23 mouse cellular contexts compared by ENCODE assay signal in the genomic region with DNA sequence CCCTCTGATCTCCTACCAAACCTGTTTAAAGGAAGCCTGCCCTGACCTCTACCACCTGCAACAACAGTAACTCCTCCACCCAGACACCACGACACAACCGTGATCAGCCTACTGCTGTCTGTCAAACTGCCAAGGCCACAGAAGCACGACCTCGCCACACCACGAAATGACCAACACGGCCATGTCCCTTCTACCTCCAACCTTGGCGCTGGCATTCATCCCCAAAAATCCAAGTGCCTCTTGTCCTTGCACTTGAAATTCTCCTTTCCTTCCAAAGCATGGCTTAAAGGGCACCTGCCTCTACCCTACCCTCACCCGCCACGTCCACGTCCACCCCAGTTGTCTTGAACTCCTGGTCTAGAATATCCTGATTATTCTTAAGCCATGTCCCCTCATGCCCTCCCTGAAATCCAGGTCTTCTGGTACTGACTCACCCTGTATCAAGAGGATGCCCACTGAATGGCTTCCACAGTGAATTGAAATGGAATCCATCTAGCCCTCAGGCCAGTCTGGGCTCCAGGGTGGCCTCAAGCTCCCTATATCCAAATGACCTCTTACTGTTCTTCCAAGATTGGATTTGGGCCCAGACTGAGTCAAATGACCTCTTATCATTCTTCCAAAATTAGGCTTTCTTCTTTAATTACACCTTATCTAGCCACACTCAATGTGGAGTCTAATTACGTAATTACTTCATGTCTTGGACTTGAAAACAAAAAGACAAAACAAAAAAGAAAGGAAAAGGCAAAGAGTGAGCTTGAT. TPM values are rescaled to one million over a fixed set of nuclear protein-coding genes. Genes with fewer than 3 reads are reported as not detected.
DNase-seq lines count a peak whose midpoint lies in the region; ATAC-seq and TF ChIP-seq lines count a peak whose summit lies in the region.
"Had no signal": no experiment of that assay in that cellular context is flagged by ENCODE, and none has a peak within 500 bp of the region (broad histone marks: within the 10 kb centered on the region; RNA-seq: fewer than 3 reads in every experiment).

No protein-coding gene starts in this region.

- no peaks in the 10 kb centered on the region for H3K9me3 ChIP-seq in heart, embryonic 11.5 days (replicated peaks; ENCODE audit: control insufficient read depth, low read length)
- H3K9me3 ChIP-seq: forebrain, embryonic 13.5 days; limb, embryonic 10.5 days; liver, embryonic 15.5 days; midbrain, embryonic 15.5 days; neural tube, embryonic 13.5 days had no signal

- WGBS in heart, embryonic 11.5 days (ENCODE audit: insufficient replicate concordance), result 91% methylated on average over 11 of the region's 11 CpGs
- WGBS in lung, adult 2 months, result 74% methylated on average over 11 of the region's 11 CpGs

- H3K4me3 ChIP-seq in heart, embryonic 11.5 days (ENCODE audit: low read depth, low read length), result no peak overlapping the region
- H3K4me3 ChIP-seq in lung, adult 2 months (replicated peaks; ENCODE audit: extremely low read depth, low read depth, low read length), result no peak overlapping the region
- no peak overlapping the region for H3K4me3 ChIP-seq in brown adipose tissue, adult 24 weeks (ENCODE audit: insufficient read depth, low read depth, low read length)
- H3K4me3 ChIP-seq: forebrain, embryonic 13.5 days; limb, embryonic 10.5 days; liver, embryonic 15.5 days; midbrain, embryonic 15.5 days; myocyte; neural tube, embryonic 13.5 days had no signal

- ATAC-seq in heart, embryonic 11.5 days (replicated peaks; ENCODE audit: insufficient number of reproducible peaks, low FRiP score, low TSS enrichment), result no peak
- ATAC-seq in cerebellum, adult (ENCODE audit: insufficient number of reproducible peaks, low FRiP score, low TSS enrichment), result no peak
- ATAC-seq: forebrain, embryonic 13.5 days; inflammation-experienced regulatory T-cells, adult 6 months; midbrain, embryonic 15.5 days had no signal

- peak; percentile 56 for DNase-seq in heart, adult 8-10 months (ENCODE audit: low spot score)
- DNase-seq in lung, adult 2 months, result peak; percentile 47
- no peak for DNase-seq in lung, postnatal 14 days
- no peak for DNase-seq in right cerebral cortex, postnatal 10 days (ENCODE audit: low spot score in 2 of 2)
- DNase-seq: cerebellum, adult 9-10 months; gastrocnemius, postnatal 36 days; kidney, adult 2 months; kidney, postnatal 10 days; liver; retina, postnatal 1 day; thymus, postnatal 25 days had no signal

- H3K9ac ChIP-seq in heart, embryonic 11.5 days (ENCODE audit: low read depth, low read length), result no peak overlapping the region
- H3K9ac ChIP-seq: forebrain, embryonic 13.5 days; hindbrain, embryonic 14.5 days; liver, embryonic 15.5 days; midbrain, embryonic 15.5 days; neural tube, embryonic 13.5 days had no signal

- no peaks in the 10 kb centered on the region for H3K36me3 ChIP-seq in heart, embryonic 11.5 days (ENCODE audit: control insufficient read depth, insufficient read depth, low read length)
- H3K36me3 ChIP-seq: limb, embryonic 10.5 days; liver, embryonic 15.5 days; midbrain, embryonic 15.5 days had no signal

- peaks cover 43% of the 10 kb centered on the region for H3K4me1 ChIP-seq in heart, embryonic 11.5 days (ENCODE audit: control insufficient read depth, insufficient read depth, low read length)
- peaks cover 26% of the 10 kb centered on the region for H3K4me1 ChIP-seq in lung, adult 2 months (ENCODE audit: control insufficient read depth, insufficient read depth, low read length)
- H3K4me1 ChIP-seq in brown adipose tissue, adult 24 weeks (ENCODE audit: control insufficient read depth, insufficient read depth, insufficient read length, low read length), result peaks cover 67% of the 10 kb centered on the region

- no peak overlapping the region for H3K27ac ChIP-seq in heart, embryonic 11.5 days (ENCODE audit: low read depth, low read length)
- peak overlapping the region; percentile 75 for H3K27ac ChIP-seq in brown adipose tissue, adult 24 weeks (replicated peaks; ENCODE audit: low read depth, low read length)
- H3K27ac ChIP-seq: forebrain, embryonic 13.5 days; hindbrain, embryonic 14.5 days; liver, embryonic 15.5 days; macrophage; midbrain, embryonic 15.5 days; neural tube, embryonic 13.5 days had no signal

- TF ChIP-seq CTCF in lung, adult 2 months (IDR thresholded peaks at IDR 0.05; ENCODE audit: insufficient read depth, low read length), result no peak

- no peak for TF ChIP-seq POLR2A in lung, adult 2 months (IDR thresholded peaks at IDR 0.05; ENCODE audit: borderline replicate concordance, extremely low read depth, low read depth, low read length)

- no peaks in the 10 kb centered on the region for H3K27me3 ChIP-seq in heart, embryonic 11.5 days (ENCODE audit: control insufficient read depth, insufficient read depth, low read length)
- H3K27me3 ChIP-seq: forebrain, embryonic 13.5 days; liver, embryonic 15.5 days; midbrain, embryonic 15.5 days; neural tube, embryonic 13.5 days had no signal

- H3K4me2 ChIP-seq in heart, embryonic 11.5 days, result no peak overlapping the region
- H3K4me2 ChIP-seq: forebrain, embryonic 13.5 days; hindbrain, embryonic 14.5 days; liver, embryonic 15.5 days; midbrain, embryonic 15.5 days; neural tube, embryonic 13.5 days had no signal

RNA-seq across cellular contexts. Expression of a gene that starts 16.9 kb away (rescaled TPM):
- 100 to 1,000 TPM; 758 to 979 (median 853) TPM for total RNA-seq in heart, adult 8-10 months (2022)
- 90.6 and 93.6 TPM in 2 replicates for polyA plus RNA-seq in heart, embryonic 11.5 days (2014; fragmentation: Nextera tagmentation; extraction: Ambion mirVana)
- polyA plus RNA-seq in lung, adult 2 months (2012; rRNA removed), result 26.4 and 43.4 TPM in 2 replicates
- 254 and 431 TPM in 2 replicates for polyA plus RNA-seq in brown adipose tissue, adult 24 weeks (2012; ENCODE audit: insufficient read depth, insufficient read length, missing spikeins)

Comparison
In these comparisons a context has a peak if more than half of its experiments do, and no peak if none do; other contexts are left out.
1. DNase-seq: peak in heart, adult 8-10 months (single experiment) and lung, adult 2 months (single experiment); none in lung, postnatal 14 days (single experiment) and right cerebral cortex, postnatal 10 days (0 of 2).